Mouse (Mus musculus): ENCODE data around the gene Gm28168.
"Not testable (repeated sequence)": the region's sequence is repeated elsewhere in the genome, so short reads cannot be mapped to it uniquely, and the experiment has no call there.

Gm28168 gene

GRCm38 (mm10) chr1:117927715-117928114, at the start of gene Gm28168:
TSS of gene Gm28168 (plus strand) at chr1:117928015.
- DNase-seq: not testable (repeated sequence)

GRCm38 (mm10) chr1:117965639-117966038, 37.8 kb downstream of the Gm28168 start, which contains the start of gene Gm7145:
TSS of gene Gm7145 (plus strand) at chr1:117965939.
- DNase-seq: no peak
